Mouse (Mus musculus) CD4-positive, CD25-positive, alpha-beta regulatory T cell, adult 2 months (primary cell): ENCODE measurements around the gene Cfap54.

ENCODE experiments used
- DNase-seq: peaks from one replicate; pipeline ENCODE4 v3.0.0-alpha.2; 2012; ENCODE audit warnings: low read depth, low spot score

The Cfap54 gene

DNA sequence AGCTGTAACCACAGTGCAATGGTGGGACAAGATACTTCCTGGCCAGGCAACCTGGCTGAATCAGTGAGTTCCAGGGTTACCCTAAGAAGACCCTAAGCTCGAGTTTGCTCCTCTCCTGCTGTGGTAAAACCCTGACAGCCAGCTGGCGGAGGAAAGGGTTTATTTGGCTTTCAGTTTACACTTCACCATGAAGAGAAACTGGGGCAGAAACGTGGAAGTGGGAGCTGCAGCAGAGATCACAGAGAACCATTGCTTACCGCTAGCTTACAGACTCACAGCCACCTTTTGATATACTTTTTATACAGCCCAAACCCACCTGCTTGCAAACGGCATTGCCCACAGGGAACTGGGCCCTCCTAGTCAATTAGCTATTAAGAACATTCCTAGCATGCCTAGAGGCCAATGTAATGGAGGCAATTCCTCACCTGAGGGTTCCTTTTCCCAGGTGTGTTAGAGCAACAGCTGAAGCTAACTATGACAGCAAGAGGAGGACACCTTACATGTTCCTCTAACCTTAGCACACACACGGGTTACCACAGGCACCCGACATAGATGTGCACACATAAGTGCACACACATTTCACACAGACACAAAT lies 16.9 kb upstream of the Cfap54 start:
- DNase-seq: no peak

DNA sequence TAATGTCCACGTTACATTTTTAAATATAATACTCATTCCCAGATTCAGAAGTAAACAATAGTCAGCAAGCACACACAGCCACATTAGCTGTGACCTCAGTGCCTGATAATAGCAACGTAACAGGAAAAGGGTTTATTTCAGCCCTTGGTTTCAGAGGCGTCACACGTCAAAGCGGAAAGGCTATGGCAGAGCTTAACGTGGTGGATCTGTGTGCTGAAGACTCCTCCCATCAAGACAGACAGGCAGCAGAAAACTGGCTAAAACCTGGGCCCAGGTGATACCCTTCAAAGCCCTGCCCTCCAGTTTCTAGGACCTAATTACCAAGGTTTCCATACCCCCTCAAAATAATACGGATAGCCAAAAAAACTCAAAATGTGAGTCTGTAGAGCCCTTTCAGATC lies 16.0 kb upstream of the Cfap54 start:
- no peak for DNase-seq

DNA sequence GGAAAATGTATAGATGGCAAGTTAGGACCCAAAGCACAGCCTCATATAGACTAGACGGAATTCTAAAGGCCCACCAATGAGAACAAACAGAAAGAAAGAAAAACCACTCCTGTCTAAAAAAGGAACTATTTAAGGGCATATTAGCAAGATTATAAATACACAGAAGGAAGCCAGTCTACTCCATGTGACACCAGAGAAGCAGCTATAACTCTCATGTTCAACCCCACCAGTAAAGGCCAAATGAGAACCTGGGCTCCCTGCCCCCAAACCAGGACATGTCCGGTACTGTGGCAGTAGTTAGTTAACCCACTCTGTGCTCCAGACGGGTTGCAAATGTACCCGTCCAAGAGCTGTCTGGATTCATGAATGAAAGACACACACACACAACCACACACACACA lies 14.4 kb upstream of the Cfap54 start:
- DNase-seq: no peak

DNA sequence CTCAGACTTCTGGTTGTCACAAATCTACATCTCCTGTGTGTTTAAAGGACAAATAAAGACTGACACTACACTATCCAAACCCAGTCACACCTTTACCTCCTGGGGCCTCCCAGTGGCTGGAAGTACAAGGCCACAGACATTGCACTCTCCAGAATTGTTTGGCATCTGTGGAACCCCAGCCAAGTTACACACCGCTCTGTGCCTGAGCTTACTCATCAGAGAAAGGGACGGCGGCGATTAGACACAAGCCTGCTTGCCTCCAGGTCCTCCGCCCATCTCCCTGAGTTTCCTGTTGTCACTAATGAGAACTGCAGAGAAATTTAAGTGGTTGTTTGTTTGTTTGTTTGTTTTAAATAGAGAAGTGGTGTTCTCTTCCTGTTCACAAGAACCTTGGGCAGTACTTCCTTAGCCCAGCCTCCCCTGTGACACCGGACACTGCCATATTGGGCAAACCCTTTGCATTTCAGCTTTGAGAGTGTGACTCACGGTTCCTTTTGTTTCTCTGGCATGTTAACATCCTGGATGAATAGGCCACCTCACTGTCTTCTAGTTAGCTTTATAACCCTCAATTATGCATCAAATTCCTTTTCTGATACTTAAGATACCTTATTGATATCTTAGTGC lies 13.7 kb upstream of the Cfap54 start:
- DNase-seq: no peak

DNA sequence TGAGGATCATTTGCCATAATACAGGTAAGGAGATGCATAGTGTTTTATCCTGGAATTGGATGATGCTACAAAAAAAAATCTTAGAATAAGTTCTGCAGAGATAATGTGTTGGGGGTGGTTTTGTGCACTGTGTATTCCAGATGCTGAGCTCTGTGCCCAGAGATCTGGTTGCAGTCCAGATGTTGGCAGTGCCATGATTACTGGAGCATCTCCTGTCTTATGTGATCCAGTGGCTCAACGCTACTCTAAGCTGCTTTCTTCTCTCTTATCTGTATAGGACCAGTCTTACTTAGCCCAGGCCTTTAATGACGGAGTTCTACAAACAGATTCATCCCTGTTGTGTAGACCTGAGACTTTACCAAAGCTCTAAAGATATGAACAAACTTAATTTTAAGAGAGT lies 10.5 kb upstream of the Cfap54 start:
- DNase-seq: no peak

DNA sequence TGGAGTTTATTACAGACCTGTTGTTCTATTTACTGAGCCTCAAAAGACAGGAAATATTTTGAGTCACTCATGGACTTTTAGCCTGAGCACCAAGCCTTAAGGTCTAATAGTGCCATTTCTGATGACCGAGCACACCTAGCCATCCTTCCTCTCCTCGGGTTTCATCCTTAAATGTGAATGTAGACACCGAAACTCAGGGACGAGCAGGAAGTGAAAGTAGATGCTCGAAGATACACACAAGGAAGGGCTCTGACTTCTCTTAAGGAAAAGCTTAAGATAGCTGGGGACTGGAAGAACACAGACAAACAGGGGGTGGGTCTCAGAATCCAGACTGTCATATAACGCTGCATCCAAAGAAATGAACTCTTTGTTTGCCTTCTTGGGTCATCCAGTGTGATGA lies 8.8 kb upstream of the Cfap54 start:
- no peak for DNase-seq

DNA sequence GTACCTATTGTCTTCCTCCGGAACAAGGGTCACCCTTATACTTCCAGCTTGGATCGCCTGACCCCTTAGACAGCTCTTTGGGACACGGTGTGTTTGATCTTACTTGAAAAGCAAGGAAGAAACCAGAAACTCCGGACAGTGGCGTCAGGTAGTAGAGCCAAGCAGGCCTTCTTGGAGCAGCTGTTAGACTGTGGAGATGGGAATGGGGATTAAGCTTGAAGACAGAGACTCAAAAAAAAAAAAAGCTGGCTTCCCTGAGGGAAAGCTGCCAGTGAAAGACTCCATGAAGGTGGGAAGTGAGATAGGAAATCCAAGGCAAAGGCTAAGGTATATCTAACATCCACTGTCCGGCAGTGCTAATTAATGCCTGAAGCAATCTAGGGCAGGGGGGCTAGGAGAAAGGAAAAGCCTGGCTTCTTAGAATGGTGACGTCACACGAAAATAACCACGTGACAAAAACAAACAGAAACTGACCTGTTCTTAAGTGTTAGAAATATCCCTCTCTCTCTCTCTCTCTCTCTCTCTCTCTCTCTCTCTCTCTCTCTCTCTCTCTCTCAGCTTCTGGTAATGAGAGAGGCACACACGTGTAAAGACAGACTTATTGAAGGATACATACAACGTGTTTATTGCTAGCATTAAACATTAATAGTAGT lies 7.1 kb upstream of the Cfap54 start:
- no peak for DNase-seq

DNA sequence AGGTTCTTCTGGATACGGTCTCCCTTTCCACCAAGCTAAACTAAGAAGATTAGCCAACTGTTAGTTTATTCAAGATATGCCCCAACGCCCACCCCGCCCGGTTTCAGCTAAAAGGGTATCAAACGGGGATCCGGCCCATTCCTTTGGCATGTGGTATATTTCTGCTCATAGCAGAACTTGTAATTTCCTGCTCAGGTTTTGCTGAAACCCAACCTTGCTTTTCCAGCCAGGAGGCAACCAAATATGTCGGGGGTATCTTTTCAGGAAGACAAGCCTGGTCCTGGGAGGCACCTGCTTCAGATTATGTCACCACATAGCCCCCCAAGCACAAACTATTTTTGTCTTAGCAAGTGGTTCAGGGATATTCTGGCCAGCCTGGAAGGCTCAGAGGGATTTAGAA lies 6.1 kb upstream of the Cfap54 start:
- no peak for DNase-seq

DNA sequence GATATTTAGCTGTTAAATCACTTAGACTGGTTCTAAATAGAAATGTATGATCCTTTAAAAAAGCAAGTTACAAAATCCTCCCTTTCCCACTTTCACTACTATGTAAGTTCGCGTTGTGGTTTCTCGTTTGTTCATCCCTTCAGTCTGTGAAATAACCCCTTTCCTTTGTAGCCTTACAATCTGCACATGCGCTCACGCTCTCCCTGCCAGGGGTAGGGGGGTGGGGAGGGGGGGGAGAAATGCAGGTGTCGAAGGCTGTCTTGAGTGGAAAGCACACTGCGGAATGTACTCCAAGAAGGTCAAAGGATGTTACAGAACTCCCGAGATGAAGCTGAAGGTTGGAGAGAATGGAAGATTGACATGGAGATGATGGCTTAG lies 2.5 kb upstream of the Cfap54 start:
- peak; percentile 26 for DNase-seq

DNA sequence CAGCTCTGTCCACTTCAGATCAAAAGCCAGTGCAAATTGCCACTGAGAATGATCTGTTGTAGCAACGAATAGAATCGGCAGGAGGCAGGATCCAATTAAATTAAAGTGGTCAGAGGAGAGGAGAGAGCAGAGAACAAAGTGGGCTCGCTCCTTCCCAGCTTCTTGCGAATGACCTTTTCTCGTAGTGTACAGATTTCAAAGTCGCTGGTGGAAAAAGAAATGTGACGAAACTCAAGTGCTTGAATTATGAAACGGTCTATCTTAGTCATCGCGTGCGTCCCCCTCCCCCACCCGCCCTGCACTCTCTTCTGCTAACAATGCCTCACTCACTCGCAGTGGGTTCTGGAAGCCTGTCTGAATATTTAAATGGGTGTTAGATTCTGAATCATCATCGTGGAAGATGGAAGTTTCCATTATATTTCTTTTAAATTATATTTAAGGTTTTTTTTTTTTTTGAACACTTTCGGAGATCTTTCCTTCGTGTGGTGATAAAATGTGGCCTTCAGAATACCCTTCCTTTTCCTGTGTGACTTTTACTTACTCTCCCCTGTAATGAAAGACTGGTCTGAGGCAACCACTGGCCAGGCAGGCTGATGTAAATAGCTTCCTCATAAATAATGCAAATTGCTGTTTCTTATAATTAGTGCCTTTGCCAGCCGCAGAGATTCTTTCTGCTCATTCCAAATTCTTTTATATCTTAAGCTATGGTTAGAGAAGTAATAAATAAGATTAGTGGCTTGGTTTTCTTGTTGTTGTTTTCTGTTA lies 2.0 kb upstream of the Cfap54 start:
- DNase-seq: peak; percentile 79

DNA sequence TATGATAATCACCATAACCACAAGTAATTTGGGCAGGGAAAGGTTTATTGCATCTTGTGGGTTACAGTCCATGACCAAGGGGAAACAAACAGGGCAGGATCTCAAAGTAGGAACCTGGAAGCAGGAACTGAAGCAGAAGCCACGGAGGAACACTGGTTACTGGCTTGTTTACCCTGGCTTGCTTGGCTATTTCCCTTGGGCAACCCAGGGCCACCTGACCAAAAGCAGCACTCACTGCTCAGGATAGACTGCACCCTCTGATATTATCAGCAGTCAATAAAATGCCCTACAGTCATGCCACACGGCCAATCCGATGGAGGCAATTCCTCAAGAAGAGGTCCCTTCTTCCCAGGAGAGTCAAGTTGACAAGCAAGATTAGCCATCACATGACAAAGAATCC lies 1.9 kb downstream of the Cfap54 start:
- no peak for DNase-seq

DNA sequence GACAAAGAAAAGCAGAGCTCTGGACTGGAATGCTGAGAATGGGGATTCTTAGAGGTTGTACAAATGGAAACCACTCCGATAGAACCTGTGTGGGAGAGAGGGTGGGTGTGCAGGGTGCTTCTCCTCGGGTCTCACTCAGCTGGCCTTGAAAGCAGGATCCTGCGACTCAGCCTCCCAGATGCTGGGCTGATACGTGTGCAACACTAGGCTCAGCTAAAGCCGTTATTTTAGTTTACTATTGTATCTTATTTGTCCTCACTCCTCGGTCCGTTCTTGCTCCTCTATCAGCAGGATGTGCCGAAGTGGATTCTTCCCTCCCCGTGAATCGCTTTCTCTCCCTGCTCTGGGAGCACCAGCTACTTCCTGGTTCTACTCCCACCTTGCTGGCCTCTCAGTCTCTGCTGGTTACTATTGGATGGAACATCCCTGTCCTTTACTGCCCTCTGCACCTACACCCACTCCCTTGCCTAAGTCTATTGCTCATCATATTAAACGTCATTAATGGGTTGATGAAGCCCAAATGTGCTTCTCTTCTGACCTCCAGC lies 3.4 kb downstream of the Cfap54 start:
- no peak for DNase-seq

DNA sequence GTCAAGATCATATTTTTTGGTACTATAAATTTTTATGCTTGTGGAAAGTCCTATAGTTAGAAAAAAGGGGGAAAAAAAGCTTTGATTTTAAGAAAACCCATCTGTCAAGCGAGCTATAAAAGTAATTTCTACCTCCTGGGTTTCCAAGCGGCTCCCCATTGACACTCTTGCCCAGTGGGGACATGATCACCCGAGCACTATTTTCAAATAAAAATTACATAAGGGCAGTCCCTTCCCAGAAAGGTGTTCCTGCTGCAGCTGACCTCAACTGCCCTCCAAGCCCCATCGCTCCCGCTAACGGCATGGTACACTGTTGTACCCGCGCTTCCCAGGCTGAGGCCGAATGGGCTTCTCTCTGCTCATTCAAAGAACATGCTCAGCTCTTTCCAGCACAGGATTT lies 5.0 kb downstream of the Cfap54 start:
- DNase-seq: no peak

DNA sequence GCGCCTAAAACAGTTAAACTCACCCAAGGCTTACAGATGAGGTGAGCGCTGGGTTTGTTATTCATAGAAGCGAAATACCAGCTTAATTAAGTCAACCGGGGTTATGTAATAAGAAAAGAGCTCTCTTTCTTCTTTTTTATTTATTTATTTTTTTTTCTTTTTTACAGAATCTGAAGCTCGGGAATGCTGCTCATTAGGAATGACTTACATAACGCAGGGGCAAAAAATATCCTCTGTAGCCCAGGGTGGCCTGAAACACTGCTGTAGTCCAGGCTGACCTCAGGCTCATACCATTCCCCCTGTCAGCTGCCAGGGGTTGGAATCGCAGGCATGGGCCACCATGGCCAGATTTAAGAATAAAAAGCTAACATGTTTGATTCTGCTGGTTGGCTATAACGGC lies 5.6 kb downstream of the Cfap54 start:
- DNase-seq: no peak

DNA sequence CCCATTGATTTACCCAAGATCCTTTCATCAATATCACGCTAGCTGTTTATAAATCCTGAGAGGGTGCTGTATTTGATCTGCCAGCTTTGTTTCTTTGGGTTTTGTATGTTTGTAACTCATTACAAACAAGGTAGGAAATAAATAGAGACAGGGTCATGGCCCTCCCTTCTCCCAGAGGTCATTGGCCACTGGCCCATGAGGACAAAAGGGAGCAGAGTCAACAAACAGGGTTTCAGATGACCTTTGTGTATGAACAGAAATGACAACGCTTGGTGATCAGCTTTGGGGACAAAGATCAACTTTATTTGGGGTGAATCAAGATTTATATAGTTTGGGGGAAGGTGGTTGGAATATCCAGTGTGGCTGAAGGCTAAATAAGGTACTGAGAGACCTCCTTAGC lies 8.6 kb downstream of the Cfap54 start:
- DNase-seq: no peak

DNA sequence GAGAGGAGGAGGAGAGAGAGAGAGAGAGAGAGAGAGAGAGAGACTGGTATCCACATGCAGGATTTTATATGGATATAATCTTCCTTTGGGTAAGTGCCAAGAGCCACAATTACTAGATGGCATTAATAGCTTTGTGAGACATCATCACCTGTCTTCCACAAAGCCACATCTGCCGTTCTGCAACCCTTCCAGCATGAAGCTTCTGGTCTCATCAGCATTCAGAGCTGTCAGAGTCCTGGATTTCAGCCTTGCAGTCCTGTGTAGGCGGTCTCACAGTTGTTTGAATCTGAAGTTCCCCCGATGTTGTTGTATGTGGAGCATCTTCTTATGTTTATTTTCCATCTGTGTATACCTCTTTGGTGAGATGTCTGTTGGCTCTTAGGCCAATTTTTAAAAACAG lies 9.7 kb downstream of the Cfap54 start:
- no peak for DNase-seq

DNA sequence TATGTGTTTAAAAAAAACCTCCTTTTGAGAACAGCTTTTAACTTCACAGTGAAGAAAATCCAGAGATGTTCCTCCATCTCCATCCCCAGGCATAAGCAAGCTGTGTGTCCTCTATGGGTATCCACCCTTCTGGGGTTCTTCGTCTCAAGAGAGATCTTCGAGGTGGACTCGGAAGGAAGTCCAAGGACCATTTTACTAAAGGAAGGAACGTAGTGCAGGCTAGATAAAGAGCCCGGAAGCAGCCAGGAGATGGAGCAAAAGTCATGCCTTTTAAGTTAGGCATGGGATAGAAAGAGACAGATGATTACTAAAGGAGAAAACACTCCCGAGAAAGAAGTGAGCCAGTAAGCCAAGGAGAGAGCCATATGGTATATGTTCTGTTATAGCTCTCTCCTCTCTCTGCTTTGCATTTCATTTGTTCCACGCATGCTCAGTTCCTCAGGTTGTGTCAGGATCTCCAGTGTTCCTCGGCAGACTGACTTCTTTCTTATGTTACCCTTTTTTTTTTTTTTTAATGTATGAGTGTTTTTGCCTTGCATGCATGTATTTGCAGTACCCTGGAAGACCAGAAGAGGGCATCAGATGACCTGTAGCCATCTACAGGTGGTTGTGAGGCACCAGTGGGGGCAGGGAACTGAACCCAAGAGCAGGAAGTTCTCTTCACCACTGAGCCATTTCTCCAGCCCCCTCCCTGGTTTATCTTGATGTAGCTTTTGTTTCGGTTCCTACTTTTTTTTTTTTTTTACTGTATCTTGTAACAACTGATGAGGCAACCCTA lies 11.1 kb downstream of the Cfap54 start:
- peak; percentile 96 for DNase-seq

DNA sequence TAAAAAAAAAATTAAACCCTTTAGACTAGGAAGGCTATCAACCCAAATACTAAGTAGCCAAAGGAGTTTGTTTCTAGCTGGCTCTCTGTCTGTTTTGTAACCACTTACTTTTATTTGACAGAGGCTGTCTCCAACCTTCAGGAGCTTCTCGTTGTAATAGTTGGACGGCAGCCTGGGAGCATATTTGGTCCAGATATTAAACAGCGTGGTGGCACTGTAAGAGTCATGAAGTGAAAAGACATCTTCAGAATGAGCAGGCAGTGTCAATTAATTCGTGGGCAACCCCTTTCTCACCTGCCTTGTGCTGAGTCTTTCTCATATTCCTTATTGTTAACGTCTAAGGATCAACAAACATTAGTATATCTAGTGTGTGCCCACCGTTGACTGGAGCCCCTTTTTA lies 11.7 kb downstream of the Cfap54 start:
- no peak for DNase-seq

DNA sequence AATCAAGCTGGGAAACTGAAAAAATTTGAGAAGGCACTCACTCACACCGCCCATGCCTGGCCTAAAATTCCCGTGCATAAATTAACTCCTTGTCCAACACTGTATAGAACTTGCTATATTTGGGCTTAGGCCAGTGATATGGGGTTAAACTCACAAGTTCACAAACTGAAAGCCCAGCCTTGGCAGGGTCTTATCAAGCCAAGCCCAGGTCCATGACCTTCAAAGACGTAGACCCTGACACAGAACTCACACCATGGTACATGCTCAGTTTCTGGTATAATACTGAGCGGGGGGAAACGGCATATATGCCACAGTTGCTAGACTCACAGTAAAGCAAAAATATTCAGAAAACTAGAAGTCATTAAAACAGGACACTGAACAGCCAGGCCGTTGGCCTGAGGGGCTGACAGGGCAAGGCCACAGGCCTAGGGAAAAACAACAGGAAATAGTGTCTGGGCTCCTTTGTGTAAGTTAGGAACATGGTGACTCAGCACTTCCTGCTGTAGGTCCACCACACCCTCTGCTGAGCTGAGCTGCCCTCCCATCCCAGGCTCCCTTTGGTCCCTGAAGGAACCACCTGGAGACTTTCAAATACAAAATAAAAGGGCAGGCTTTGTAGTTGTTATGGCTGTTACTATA lies 12.3 kb downstream of the Cfap54 start:
- DNase-seq: peak; percentile 59

DNA sequence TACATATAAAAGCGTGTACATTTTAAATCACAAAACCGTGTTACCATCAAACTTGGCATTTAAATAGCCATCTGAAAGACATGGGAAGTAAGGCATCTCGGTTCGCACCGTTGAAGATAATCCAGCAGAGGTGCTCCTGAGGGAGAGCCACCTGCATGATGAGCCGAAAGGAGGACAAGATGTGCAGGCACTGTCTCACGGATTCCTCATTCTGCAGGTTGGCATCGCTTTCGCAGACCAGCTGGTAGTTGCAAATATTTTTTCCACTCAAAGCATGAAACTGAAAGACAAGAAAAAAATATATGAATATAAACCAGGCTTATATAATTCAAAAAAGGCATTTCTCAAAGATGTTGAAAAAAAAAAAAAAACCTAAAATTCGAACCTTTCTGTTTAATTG lies 16.4 kb downstream of the Cfap54 start:
- DNase-seq: no peak

DNA sequence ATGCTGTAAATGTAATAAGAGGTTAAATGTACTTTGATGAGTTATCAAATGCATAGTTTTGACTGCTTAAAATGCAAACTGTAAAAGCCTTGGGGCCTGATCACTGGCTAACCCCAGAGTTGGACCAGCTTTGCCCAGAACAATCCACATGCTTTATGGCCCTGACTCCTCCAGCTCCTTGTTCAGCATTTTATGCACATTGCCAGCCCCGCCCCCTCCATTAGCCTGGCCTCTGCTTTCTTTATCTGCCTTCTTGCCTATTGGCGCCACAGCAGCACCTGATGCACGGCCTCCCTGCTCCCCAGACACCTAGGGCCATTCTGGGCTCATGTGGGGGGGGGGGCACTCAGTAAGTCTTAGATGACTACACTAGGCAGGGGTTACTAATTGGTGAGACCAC lies 17.8 kb downstream of the Cfap54 start:
- DNase-seq: no peak
